Mouse (Mus musculus) frontal cortex, postnatal 36 days (tissue): ENCODE measurements around the gene P2rx7.

ENCODE experiments used
- DNase-seq, 2 experiments: peaks; one replicate each; pipeline ENCODE4 v3.0.0; 2022; ENCODE audit warnings: low spot score in 2 of 2

P2rx7 gene

GRCm38 (mm10) chr5:122690486-122690885, 46.8 kb downstream of the P2rx7 start:
- no peak for DNase-seq

- DNase-seq, result peak in 1 of 2 experiments; percentile 18
These were observed 49.9 kb downstream of the P2rx7 start for GRCm38 (mm10) chr5:122693431-122694207.

- no peak for DNase-seq
These were observed 51.8 kb downstream of the P2rx7 start for GRCm38 (mm10) chr5:122695516-122695915.

GRCm38 (mm10) chr5:122698041-122698700, 54.5 kb downstream of the P2rx7 start:
- DNase-seq, result no peak

GRCm38 (mm10) chr5:122698701-122699060, 55.0 kb downstream of the P2rx7 start:
- no peak for DNase-seq

GRCm38 (mm10) chr5:122700109-122700836, 56.6 kb downstream of the P2rx7 start:
- DNase-seq, result no peak

- no peak for DNase-seq
These were observed 57.1 kb downstream of the P2rx7 start for GRCm38 (mm10) chr5:122700837-122701212.

- no peak for DNase-seq
These were observed 58.4 kb downstream of the P2rx7 start for GRCm38 (mm10) chr5:122702156-122702555.

- DNase-seq, result no peak
These were observed 59.9 kb downstream of the P2rx7 start for GRCm38 (mm10) chr5:122703574-122703973.

GRCm38 (mm10) chr5:122704571-122704970, 60.9 kb downstream of the P2rx7 start:
- no peak for DNase-seq

GRCm38 (mm10) chr5:122705174-122705573, 61.5 kb downstream of the P2rx7 start:
- no peak for DNase-seq

- DNase-seq, result no peak
These were observed 63.2 kb downstream of the P2rx7 start for GRCm38 (mm10) chr5:122706917-122707275.

- DNase-seq, result peak; percentile 83 to 88
These were observed 63.8 kb downstream of the P2rx7 start, which contains the start of gene P2rx4 for GRCm38 (mm10) chr5:122707276-122708181. Gene P2rx4, plus strand, starts transcription at chr5:122707544.

- DNase-seq, result no peak
These were observed 65.1 kb downstream of the P2rx7 start for GRCm38 (mm10) chr5:122708819-122709218.

GRCm38 (mm10) chr5:122715723-122716122, 72.0 kb downstream of the P2rx7 start:
- DNase-seq, result no peak

GRCm38 (mm10) chr5:122716793-122717192, 73.1 kb downstream of the P2rx7 start:
- no peak for DNase-seq

- DNase-seq, result no peak
These were observed 74.7 kb downstream of the P2rx7 start for GRCm38 (mm10) chr5:122718400-122718799.

- no peak for DNase-seq
These were observed 75.5 kb downstream of the P2rx7 start for GRCm38 (mm10) chr5:122719168-122719567.

GRCm38 (mm10) chr5:122725453-122725852, 81.7 kb downstream of the P2rx7 start:
- DNase-seq, result no peak

GRCm38 (mm10) chr5:122726068-122726467, 82.4 kb downstream of the P2rx7 start:
- peak; percentile 72 to 87 for DNase-seq

- no peak for DNase-seq
These were observed 82.9 kb downstream of the P2rx7 start for GRCm38 (mm10) chr5:122726595-122726994.

- no peak for DNase-seq
These were observed 83.4 kb downstream of the P2rx7 start for GRCm38 (mm10) chr5:122727096-122727495.
